Mouse (Mus musculus) small intestine, adult 2 months (tissue): ENCODE measurements at regions not wholly inside any gene's neighbourhood (a gene's known extent, or its start where the extent isn't known, plus 50 kb on each side); places are given as distances from the start of the nearest gene placed in this dataset.

ENCODE experiments used
- CTCF ChIP-seq: fragments of 200-500 bp; IDR thresholded peaks from 2 replicates; pipeline ENCODE4 v1.5.1; 2012; ENCODE audit warnings: low read depth, mild to moderate bottlenecking, control low read depth, inconsistent platforms, low read length, moderate library complexity, mixed read lengths; ENCODE audit not compliant: insufficient replicate concordance, insufficient read length; ENCODE audit errors: extremely low read depth
- POLR2A ChIP-seq: fragments of 200-500 bp; IDR thresholded peaks from 2 replicates; pipeline ENCODE4 v1.6.1; 2012; ENCODE audit warnings: low read depth, mild to moderate bottlenecking, control low read depth, inconsistent platforms, low read length, moderate library complexity

DNA sequence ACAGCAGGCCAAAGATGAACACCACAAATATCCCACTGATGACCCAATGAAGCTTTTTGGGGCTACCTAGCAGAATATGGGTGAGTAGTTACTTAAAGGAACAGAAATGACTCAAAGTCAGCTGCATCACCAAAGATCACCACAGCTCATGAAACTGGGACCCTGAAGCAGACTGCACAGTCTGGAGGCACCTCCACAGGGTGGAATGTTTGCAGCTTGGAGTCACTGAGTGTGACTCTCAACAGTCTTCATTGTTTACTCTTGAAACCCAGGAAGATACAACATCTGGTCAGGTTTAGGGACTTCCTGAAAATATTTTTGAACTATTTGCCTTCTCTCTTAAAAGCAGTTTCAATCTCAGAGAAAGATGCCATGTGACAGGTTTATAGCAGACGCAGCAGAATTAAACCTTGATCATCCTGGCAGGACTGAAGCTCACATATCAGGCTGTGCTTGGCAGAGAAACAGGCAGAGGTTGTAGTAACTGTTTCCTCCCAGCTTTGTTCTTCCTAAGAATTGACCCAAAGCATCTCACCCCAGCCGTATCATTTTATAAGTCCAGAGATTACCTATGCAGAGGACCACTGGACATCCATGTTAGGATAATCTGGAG lies 944.1 kb upstream of the Adgrl4 start:
- no peak for TF ChIP-seq POLR2A
- no peak for TF ChIP-seq CTCF
